Mouse (Mus musculus) c-Kit-negative CD71-positive TER-119-positive erythroid progenitor cells, embryonic 14.5 days (primary cell): Measurements from ENCODE around the gene Ccdc84.
"Not testable (repeated sequence)": the region's sequence is repeated elsewhere in the genome, so short reads cannot be mapped to it uniquely, and the experiment has no call there.

Experiments used
- DNase-seq: peaks from one replicate; pipeline ENCODE4 v3.0.0-alpha.2; 2013; ENCODE audit warnings: low read depth, low spot score

The Ccdc84 gene

GRCm38 (mm10) chr9:44418519-44419385 is at the start of gene Ccdc84:
Gene Ccdc84, minus strand, starts transcription at chr9:44418569.
- DNase-seq, result no peak

GRCm38 (mm10) chr9:44461950-44462349 is 43.6 kb upstream of the Ccdc84 start:
- DNase-seq, result no peak

GRCm38 (mm10) chr9:44457035-44457742 is 38.8 kb upstream of the Ccdc84 start:
- no peak for DNase-seq

GRCm38 (mm10) chr9:44454891-44455220 is 36.5 kb upstream of the Ccdc84 start, which contains the start of gene Upk2:
Gene Upk2, minus strand, starts transcription at chr9:44454976.
- no peak for DNase-seq

GRCm38 (mm10) chr9:44454132-44454890 is 35.9 kb upstream of the Ccdc84 start:
- peak; percentile 20 for DNase-seq

GRCm38 (mm10) chr9:44450387-44450786 is 32.0 kb upstream of the Ccdc84 start:
- peak; percentile 46 for DNase-seq

- not testable (repeated sequence) for DNase-seq
Measured at GRCm38 (mm10) chr9:44444402-44445025, 26.1 kb upstream of the Ccdc84 start.

GRCm38 (mm10) chr9:44440961-44441360 is 22.6 kb upstream of the Ccdc84 start, which contains the start of gene Foxr1:
Gene Foxr1, minus strand, starts transcription at chr9:44441136.
- no peak for DNase-seq

- no peak for DNase-seq
Measured at GRCm38 (mm10) chr9:44435747-44436146, 17.4 kb upstream of the Ccdc84 start.

GRCm38 (mm10) chr9:44432577-44433185 is 14.3 kb upstream of the Ccdc84 start:
- DNase-seq, result no peak

- no peak for DNase-seq
Measured at GRCm38 (mm10) chr9:44423576-44423975, 5.2 kb upstream of the Ccdc84 start.

GRCm38 (mm10) chr9:44420280-44420898 is 2.0 kb upstream of the Ccdc84 start:
- DNase-seq, result no peak

- DNase-seq, result not testable (repeated sequence)
Measured at GRCm38 (mm10) chr9:44419730-44420129, 1.4 kb upstream of the Ccdc84 start.

- peak; percentile 86 for DNase-seq
Measured at GRCm38 (mm10) chr9:44417892-44418363, 441 bp downstream of the Ccdc84 start.

GRCm38 (mm10) chr9:44417156-44417891 is 1.0 kb downstream of the Ccdc84 start:
- no peak for DNase-seq

- DNase-seq, result no peak
Measured at GRCm38 (mm10) chr9:44412781-44413180, 5.6 kb downstream of the Ccdc84 start.

- DNase-seq, result no peak
Measured at GRCm38 (mm10) chr9:44412306-44412705, 6.1 kb downstream of the Ccdc84 start.

GRCm38 (mm10) chr9:44411601-44412130 is 6.7 kb downstream of the Ccdc84 start:
- DNase-seq, result no peak

- no peak for DNase-seq
Measured at GRCm38 (mm10) chr9:44410647-44411336, 7.6 kb downstream of the Ccdc84 start.
